Mouse (Mus musculus) cortical plate, adult 2 months (tissue): Measurements from ENCODE around the gene Celf2.

Experiments used
- CTCF ChIP-seq: fragments of 200-500 bp; IDR thresholded peaks from 2 replicates; pipeline ENCODE4 v1.5.1; 2011; ENCODE audit warnings: mild to moderate bottlenecking, control low read depth, low read length; ENCODE audit not compliant: insufficient read depth; ENCODE audit errors: extremely low read depth
- POLR2A ChIP-seq: fragments of 200-500 bp; IDR thresholded peaks from 2 replicates; pipeline ENCODE4 v1.6.1; 2011; ENCODE audit warnings: mild to moderate bottlenecking, low read length, control low read depth; ENCODE audit not compliant: insufficient read depth; ENCODE audit errors: extremely low read depth

DNA sequence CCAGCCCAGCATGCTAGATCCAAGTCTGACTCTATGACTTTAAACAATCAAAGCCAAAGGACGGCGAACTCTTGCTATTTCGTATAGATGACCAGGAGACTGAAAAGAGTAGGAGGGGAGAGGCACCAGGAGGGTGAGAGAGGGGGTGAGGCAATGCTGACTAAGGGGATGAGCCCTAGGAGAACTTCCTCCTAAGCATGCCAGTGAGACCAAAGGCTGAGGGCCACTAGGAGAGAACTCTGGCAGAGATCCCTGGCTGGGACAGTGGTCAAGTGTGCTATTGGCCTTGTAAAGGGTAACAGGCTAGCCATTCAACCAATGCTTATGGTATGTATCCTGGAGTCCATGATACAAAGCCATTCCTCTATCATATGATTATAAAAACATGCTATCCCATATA, 778.5 kb downstream of the Celf2 start:
- TF ChIP-seq CTCF = no peak
- no peak for TF ChIP-seq POLR2A
